Mouse (Mus musculus): ENCODE results near the gene Sirt5.

DNA sequence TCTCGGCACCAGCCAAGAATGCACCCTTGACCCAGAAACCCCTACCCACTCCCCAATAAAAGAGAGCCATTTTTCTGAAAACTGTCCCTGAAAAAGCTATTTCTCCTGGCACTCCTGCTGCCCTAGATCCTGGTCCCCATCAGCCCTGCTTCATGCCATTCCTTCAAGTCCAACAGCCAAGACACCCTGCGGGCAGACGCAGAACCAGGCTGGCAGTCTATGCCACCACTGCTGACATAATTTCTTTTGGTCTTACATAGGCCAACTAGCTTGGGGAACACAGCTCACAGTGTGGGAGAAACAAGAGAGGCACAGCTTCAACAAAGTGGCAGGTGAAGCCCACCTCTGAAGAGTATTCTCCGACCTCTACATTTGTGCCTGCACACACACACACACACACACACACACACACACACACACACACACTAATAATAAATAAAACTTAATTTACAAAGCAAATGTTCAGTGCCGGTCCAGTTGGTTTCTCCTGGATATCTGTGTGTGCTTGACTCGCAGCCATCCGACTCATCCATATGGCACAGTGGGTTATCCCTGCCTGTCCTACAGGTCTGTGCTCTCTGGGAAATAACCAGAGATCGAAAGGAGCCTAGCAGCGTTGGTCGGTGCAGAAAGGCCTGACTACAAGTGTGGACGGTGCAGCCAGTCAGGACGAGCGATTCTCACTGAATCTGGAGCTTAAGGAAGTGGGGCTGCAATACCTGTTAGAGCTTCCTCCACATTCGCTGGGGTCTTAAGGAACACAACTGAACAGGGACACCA is 8.8 kb upstream of the Sirt5 start:
- TF ChIP-seq CTCF (IDR thresholded peaks at IDR 0.05; ENCODE audit: control insufficient read depth, insufficient read depth, low read length) (no peak), POLR2A (IDR thresholded peaks at IDR 0.05; ENCODE audit: borderline replicate concordance, control insufficient read depth, low read depth, low read length) (no peak)
